Mouse (Mus musculus) lung, postnatal 25 days (tissue): ENCODE results near the gene Zfyve1.

Source experiments
- DNase-seq: peaks from one replicate; pipeline ENCODE4 v3.0.0; 2022; ENCODE audit warnings: low spot score

Gene Zfyve1

GRCm38 (mm10) chr12:83580283-83580682 is 16.7 kb downstream of the Zfyve1 start:
- no peak for DNase-seq

GRCm38 (mm10) chr12:83578896-83579569 is 18.0 kb downstream of the Zfyve1 start:
- no peak for DNase-seq

- no peak for DNase-seq
Observed at GRCm38 (mm10) chr12:83578356-83578755, 18.7 kb downstream of the Zfyve1 start.

- DNase-seq: no peak
Observed at GRCm38 (mm10) chr12:83577445-83577844, 19.6 kb downstream of the Zfyve1 start.

- no peak for DNase-seq
Observed at GRCm38 (mm10) chr12:83572717-83573116, 24.3 kb downstream of the Zfyve1 start.

GRCm38 (mm10) chr12:83569866-83570265 is 27.2 kb downstream of the Zfyve1 start:
- DNase-seq: no peak

GRCm38 (mm10) chr12:83562589-83562988 is 34.4 kb downstream of the Zfyve1 start:
- DNase-seq: no peak

GRCm38 (mm10) chr12:83560189-83560588 is 36.8 kb downstream of the Zfyve1 start:
- DNase-seq: no peak

GRCm38 (mm10) chr12:83558496-83558895 is 38.5 kb downstream of the Zfyve1 start:
- no peak for DNase-seq

- DNase-seq: no peak
Observed at GRCm38 (mm10) chr12:83555605-83556004, 41.4 kb downstream of the Zfyve1 start.

- DNase-seq: no peak
Observed at GRCm38 (mm10) chr12:83553816-83554215, 43.2 kb downstream of the Zfyve1 start.

- DNase-seq: no peak
Observed at GRCm38 (mm10) chr12:83551305-83551704, 45.7 kb downstream of the Zfyve1 start.

GRCm38 (mm10) chr12:83544791-83545190 is 52.2 kb downstream of the Zfyve1 start:
- DNase-seq: no peak

- DNase-seq: peak; percentile 4
Observed at GRCm38 (mm10) chr12:83543997-83544396, 53.0 kb downstream of the Zfyve1 start.

GRCm38 (mm10) chr12:83536039-83536438 is 61.0 kb downstream of the Zfyve1 start:
- no peak for DNase-seq

- no peak for DNase-seq
Observed at GRCm38 (mm10) chr12:83535428-83535827, 61.6 kb downstream of the Zfyve1 start.

- no peak for DNase-seq
Observed at GRCm38 (mm10) chr12:83534190-83534589, 62.8 kb downstream of the Zfyve1 start.

- no peak for DNase-seq
Observed at GRCm38 (mm10) chr12:83532966-83533365, 64.1 kb downstream of the Zfyve1 start.

GRCm38 (mm10) chr12:83531992-83532391 is 65.0 kb downstream of the Zfyve1 start:
- no peak for DNase-seq

GRCm38 (mm10) chr12:83528665-83529064 is 68.4 kb downstream of the Zfyve1 start:
- no peak for DNase-seq

GRCm38 (mm10) chr12:83527816-83528215 is 69.2 kb downstream of the Zfyve1 start:
- no peak for DNase-seq

GRCm38 (mm10) chr12:83525822-83526544 is 71.0 kb downstream of the Zfyve1 start:
- DNase-seq: no peak

GRCm38 (mm10) chr12:83524329-83524728 is 72.7 kb downstream of the Zfyve1 start:
- DNase-seq: no peak

- no peak for DNase-seq
Observed at GRCm38 (mm10) chr12:83523892-83524291, 73.1 kb downstream of the Zfyve1 start.
